Mouse (Mus musculus) gastrocnemius, postnatal 14 days (tissue): ENCODE measurements around the gene Iqcc. TPM values are rescaled to one million over a fixed set of nuclear protein-coding genes. Genes with fewer than 3 reads are reported as not detected.
A peak's percentile ranks its signal among the peaks of the same experiment; 100 is the strongest.

Source experiments
- DNase-seq: peaks from one replicate; pipeline ENCODE4 v3.0.0; 2021; ENCODE audit warnings: mixed read lengths
- intact Hi-C: fragments of 180-260 bp; cut with DNase I; formaldehyde crosslinking; loops from one replicate; pipeline ENCODE4 v1.15.1; 2025; ENCODE audit warnings: low total_unique reads
- total RNA-seq, 2 experiments: library from RNA; stranded (reverse); gene quantifications; 2 replicates each; pipeline ENCODE4 v1.2.3; 2021

The Iqcc gene
- total RNA-seq, 2 experiments from 2014 or later, result 10.4 to 11.8 TPM

GRCm38 (mm10) chr4:129585773-129586172, 33.1 kb downstream of the Iqcc start:
- intact Hi-C loops, result no loop called here
- DNase-seq, result no peak

DNA sequence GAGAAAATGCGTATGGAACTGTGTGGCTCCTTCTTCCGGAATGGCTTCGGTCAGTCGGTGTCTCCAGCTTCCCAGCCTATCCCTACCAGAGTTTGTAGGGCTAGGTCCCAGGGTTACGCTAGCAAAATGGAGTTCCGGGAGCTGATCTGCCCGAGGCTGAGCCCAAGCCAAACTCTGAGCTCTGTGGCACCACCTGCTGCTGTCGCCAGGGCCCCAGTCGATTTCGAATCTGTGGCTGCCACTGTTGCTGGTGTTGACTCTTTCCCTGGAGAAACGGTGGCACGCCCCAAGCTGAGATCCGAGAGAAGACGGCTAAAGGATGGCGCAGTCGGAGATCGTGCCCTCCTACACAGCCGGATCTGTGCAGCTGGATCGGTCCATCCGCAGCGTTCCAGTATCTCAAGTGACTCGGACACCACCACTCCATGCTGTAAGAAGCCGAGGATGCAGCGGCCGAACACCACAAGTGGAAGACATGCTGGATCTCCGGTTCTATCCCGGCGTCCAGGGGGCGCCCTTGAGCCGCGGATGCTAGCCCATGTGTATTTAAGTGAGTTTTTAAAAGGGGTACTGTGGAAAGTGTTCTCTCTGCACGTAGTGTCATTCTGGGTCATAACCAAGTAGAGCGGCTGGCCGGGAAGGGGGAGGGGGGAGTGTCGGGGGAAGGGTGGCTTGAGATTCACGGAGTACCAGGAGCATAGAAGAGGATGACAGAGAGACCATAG, 33.9 kb downstream of the Iqcc start:
- peak; percentile 82 for DNase-seq
- intact Hi-C loops, result no loop called here

- intact Hi-C loops, result no loop called here
- DNase-seq, result no peak
Measured at GRCm38 (mm10) chr4:129584370-129584769, 34.5 kb downstream of the Iqcc start.

- intact Hi-C loops, result no loop called here
- DNase-seq, result no peak
Measured at GRCm38 (mm10) chr4:129582251-129582650, 36.6 kb downstream of the Iqcc start.

GRCm38 (mm10) chr4:129580347-129580746, 38.6 kb downstream of the Iqcc start:
- intact Hi-C loops, result no loop called here
- no peak for DNase-seq

- no peak for DNase-seq
- intact Hi-C loops, result no loop called here
Measured at GRCm38 (mm10) chr4:129578466-129578865, 40.4 kb downstream of the Iqcc start, which contains the start of gene Fam167b. Gene Fam167b, minus strand, starts transcription at chr4:129578549.

DNA sequence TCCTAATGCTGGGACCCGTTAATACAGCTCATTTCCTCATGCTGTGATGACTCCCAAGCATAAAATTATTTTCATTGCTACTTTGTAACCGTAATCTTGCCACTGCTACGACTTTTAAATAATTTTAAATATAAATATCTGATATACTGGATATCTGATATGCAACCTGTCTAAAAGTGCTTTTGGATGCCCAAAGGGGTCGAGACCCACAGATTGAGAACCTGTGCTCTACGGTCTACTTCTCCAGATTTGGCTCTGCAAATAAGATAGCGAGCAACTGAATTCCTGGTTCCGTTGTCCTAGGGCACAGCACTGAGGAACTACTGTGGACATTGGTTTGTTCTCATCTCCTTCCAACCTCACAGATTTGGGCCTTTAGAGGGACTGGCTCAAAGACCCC, 41.2 kb downstream of the Iqcc start:
- intact Hi-C loops, result no loop called here
- DNase-seq, result no peak

- peak; percentile 71 for DNase-seq
- intact Hi-C loops, result no loop called here
Measured at GRCm38 (mm10) chr4:129576863-129577491, 41.9 kb downstream of the Iqcc start.

GRCm38 (mm10) chr4:129575171-129575844, 43.6 kb downstream of the Iqcc start:
- intact Hi-C loops, result no loop called here
- DNase-seq, result no peak

DNA sequence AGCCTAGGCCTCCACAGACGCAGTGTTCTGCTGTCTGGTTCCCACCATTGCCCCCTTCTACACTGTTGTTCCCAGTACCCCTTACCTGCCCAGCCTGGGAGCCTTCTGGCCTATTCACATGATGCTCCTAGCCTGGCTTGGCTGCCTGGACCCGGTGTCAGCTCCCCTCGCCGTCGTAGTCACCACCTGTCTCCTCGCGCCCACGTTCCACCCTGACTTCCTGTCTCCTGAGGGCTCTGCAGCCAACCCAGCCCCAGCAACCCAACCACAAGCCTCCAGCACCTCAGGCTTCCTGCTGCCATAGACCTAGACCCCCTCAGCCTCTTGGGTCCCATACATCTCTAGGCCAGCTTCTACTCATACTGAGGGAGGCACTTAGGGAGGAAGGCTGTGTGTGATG, 45.5 kb downstream of the Iqcc start, which contains the start of gene Lck:
Gene Lck, minus strand, starts transcription at position 212 of the 400 bp plus-strand sequence.
- DNase-seq, result no peak
- intact Hi-C loops, result no loop called here

GRCm38 (mm10) chr4:129573093-129573370, 45.9 kb downstream of the Iqcc start:
- intact Hi-C loops, result no loop called here
- no peak for DNase-seq

DNA sequence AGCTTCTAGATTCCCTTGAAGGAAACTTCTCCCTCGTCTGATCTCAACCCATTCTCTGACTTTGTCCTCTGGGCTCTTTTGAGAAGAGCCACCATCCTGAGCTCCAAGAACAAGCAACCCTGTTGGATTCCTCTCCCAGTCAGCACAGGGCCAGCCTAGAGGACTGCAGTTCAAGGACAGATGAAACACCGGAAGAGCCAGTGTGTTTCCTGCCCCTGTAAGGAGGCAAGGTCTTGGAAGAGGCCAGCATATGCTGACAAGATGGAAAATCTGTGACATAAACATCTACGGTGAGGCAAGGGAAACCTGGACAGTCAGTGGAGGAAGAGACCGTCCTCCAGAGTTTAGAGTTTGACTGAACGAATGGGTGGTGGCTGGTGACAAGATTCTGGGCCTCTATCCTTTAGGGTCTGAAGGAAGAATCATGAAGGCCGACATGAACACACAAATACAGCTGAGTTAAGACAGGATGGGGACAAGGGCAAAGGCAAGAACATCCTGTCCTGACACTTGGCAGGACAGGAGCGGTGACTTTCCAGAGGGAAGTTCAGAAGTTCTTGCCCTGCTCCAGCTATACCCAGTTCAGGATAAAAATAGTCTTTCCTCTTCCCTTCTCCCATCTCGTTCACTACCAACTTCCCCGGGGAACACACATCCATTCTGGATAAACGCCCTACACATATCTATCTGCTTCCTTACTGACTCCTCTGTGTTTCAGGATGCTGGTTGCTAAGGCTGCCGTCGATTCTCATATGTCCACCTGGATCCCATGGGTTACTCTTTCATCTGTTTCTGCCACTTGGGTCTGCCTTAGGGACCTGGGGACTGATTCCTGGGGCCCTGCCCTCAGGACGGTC, 46.4 kb downstream of the Iqcc start:
- intact Hi-C loops, result no loop called here
- no peak for DNase-seq

DNA sequence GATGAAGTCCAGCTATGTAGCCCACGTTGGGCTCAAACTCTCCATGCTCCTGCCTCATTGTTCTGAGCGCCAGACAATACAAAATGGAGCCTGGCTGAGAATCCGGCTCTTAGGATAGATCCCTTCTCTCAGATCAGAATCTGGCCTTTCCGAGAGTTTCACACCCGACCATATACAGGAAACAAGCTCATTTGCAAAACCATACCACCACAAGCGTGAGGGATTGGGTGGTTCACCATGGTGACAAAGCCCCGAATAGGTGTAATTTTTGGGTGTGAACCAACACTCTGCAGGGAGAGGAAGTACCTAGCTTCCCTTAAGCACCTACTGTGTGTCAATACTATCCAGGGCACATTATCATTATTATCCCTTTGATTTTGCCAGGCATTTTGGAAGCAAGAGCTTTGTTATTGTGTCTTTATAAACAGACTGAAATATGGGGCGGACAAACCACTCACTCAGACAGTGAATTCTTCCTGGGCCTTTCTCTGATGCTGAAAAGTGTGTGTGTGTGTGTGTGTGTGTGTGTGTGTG, 47.3 kb downstream of the Iqcc start:
- DNase-seq, result no peak
- intact Hi-C loops, result no loop called here

DNA sequence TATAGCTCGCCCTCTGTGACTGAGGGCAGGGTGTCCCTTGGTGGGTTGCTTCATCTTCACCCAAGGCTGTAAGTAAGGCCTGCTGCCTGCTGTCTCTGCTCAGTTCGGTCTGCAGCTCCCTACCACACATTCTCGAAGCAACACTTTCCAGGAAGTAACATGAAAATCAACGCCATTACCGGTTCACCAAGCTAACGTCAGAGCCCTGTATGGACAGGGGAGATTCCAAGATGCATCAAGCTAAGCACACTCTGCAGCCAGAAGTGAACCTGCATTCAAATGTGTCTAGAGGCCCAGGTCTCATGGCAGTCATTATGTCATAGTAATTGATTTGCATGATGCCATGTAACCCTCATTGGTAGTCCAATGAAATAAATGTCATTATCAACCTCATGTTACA, 48.9 kb downstream of the Iqcc start:
- DNase-seq, result no peak
- intact Hi-C loops, result no loop called here

DNA sequence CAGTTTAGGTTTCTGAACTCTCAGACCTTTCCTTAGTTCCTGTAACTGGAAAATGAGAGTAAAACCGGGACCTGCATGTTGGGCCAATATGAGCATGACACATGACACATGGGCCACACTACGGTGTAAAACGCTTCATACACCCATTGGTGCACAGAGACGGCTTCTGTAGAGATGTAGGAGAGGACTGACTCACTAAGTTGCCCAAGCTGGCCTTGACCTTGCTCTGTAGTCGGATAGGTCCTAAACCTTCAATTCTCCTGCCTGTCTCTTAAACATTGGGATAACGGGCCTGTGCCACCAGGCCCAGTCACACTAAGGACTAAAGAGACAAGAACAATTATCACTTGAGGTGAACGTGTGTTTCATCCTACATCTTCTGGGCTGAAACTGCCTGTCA, 50.5 kb downstream of the Iqcc start:
- intact Hi-C loops, result no loop called here
- DNase-seq, result no peak

- no peak for DNase-seq
Measured at GRCm38 (mm10) chr4:129565139-129565538, 53.8 kb downstream of the Iqcc start.

More at GRCm38 (mm10) chr4:129565139-129565538, 53.8 kb downstream of the Iqcc start:
- intact Hi-C loops, result no loop called here
